Mouse (Mus musculus): ENCODE results near the gene Gm16253. TPM values are rescaled to one million over a fixed set of nuclear protein-coding genes. Genes with fewer than 3 reads are reported as not detected.

Gene Gm16253
- total RNA-seq, 2 experiments from 2014 or later = not detected

DNA sequence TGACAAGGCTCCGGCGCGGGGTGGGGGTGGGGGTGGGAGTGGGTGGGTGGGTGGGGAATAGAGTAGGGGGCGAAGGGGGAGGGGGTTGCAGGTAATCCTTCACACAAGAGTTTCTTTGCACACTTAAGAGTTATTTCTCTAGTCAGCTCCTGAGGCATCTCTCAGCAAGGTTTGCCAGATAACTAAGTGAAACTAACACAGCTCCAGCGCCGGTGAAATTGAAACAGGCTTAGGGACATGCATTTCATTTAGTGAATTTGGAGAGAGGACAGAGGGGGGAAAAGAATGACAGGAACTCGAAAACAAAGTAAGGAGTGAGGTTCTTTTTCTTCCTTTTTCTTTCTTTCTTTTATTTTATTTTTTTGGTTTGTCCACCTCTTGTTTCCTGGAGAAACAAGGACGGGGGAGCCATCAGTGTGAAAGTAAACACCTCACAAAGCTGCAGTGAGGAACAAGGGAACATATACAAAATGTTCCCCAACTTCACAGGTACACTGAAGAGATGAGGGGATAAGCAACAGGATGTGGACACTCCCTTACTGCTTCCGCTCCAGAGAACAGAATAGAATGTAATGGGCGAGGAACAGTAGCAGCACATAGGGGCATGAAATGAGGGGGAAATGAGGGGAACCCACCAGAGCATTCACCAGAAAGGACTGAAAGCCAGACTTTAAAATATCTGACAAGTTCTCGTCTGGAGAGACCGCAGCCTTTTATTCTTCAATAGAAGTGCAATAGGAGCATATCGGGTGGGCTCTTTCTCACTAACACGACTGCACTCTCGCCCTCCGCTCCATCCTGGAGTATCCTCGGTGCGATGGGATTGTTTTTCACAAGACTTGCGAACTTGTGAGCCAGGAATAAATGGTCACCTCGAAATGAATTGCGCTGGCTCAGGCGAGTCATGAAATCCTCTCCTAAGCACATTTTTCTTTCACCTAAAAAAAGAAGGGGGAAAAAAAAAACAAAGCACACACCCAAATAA lies 19.8 kb upstream of the Gm16253 start:
- peak; percentile 45; the same call in 1 of the 2 replicates for ATAC-seq (replicated peaks; ENCODE audit: low FRiP score, poor library complexity, severe bottlenecking)

DNA sequence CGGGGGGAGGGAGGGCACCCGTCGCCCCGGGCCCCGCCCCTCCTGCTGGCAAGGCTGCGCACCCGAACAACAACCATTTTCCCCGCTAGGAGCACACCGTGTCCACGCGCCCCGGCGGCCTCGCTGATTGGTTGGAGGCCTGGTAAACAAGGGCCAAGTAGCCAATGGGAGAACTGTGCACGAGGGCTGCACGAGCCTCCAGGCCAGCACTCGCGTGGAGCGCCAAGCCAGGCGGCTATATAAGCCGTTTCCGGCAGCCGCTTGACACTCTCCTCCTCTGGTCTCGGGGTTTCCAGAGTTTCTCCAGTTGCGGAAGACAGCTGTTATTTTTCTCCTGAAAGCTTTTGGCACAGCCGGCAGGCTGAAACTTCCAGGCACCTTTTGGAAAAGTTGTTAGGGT lies 19.1 kb upstream of the Gm16253 start, which contains the start of gene Txnip:
Gene Txnip, plus strand, starts transcription at position 264 of the 400 bp plus-strand sequence.
- peak; percentile 90 for ATAC-seq (replicated peaks; ENCODE audit: low FRiP score, poor library complexity, severe bottlenecking)

DNA sequence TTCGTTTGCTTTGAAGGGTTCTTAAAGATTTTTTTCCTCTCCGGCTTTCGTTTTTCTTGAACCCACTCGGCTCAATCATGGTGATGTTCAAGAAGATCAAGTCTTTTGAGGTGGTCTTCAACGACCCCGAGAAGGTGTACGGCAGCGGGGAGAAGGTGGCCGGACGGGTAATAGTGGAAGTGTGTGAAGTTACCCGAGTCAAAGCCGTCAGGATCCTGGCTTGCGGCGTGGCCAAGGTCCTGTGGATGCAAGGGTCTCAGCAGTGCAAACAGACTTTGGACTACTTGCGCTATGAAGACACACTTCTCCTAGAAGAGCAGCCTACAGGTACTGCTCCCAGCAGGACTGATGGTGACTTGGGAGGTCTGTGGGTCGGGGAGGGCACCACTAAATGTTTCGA lies 18.6 kb upstream of the Gm16253 start:
- peak; percentile 35 for ATAC-seq (replicated peaks; ENCODE audit: low FRiP score, poor library complexity, severe bottlenecking)

DNA sequence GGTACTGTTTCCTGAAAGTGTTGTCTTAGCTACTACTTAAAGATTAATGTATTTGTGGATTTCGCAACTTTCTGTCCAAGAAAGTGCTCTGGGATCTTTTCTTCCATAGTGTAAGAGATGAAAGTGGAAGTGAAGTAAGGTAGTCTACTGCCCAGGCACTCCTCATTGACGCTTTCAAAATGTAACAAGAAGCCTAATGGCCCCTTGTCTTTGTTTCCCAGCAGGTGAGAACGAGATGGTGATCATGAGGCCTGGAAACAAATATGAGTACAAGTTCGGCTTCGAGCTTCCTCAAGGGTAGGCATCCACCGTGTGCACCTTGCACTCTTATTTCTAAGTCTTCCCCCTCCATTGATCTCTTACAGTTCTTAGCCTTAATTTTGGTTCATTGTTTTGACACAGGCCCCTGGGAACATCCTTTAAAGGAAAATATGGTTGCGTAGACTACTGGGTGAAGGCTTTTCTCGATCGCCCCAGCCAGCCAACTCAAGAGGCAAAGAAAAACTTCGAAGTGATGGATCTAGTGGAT lies 18.1 kb upstream of the Gm16253 start:
- ATAC-seq (replicated peaks; ENCODE audit: low FRiP score, poor library complexity, severe bottlenecking) = no peak

DNA sequence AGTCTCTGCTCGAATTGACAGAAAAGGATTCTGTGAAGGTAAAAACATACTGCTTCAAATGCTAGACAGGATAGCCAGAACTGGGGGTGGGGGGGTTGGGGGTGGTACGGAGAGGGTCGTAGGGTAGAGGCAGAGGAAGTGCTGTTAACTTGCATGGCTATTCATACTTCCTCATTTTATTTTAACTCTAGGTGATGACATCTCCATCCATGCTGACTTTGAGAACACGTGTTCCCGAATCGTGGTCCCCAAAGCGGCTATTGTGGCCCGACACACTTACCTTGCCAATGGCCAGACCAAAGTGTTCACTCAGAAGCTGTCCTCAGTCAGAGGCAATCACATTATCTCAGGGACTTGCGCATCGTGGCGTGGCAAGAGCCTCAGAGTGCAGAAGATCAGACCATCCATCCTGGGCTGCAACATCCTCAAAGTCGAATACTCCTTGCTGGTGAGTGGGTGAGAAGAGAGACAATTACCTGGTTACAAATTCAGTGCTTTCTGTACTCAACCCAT lies 17.3 kb upstream of the Gm16253 start:
- ATAC-seq (replicated peaks; ENCODE audit: low FRiP score, poor library complexity, severe bottlenecking) = no peak

DNA sequence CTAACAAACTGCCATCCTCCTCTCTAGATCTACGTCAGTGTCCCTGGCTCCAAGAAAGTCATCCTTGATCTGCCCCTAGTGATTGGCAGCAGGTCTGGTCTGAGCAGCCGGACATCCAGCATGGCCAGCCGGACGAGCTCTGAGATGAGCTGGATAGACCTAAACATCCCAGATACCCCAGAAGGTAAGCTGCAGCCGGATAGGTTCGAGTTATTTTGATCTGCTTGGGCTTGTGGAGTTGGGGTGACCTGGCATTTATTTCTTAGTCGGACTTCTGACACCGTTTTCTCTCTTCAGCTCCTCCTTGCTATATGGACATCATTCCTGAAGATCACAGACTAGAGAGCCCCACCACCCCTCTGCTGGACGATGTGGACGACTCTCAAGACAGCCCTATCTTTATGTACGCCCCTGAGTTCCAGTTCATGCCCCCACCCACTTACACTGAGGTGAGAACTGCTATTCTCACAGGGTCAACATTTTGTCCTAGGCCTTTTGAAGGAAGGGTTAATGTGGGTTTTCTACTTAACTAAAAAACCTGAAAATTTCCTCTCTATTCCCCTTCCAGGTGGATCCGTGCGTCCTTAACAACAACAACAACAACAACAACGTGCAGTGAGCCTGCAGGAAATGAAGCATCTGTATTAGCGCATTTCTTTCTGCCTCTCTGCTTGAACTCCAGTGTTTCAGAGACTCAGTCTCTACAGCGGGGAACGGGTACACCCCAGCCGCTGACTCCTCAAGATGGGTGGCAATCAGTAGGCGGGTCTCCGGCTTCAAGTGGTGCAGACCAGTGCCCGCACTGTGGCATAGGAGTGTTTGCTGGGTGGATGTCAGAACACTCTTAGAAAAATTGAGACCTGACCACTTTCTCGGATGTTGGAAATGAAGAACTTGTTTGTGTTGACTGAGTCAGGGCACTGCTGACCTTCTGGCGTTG lies 16.6 kb upstream of the Gm16253 start:
- ATAC-seq (replicated peaks; ENCODE audit: low FRiP score, poor library complexity, severe bottlenecking) = 0 out of 2 replicates have a peak, but pooled peaks have one; percentile 29

DNA sequence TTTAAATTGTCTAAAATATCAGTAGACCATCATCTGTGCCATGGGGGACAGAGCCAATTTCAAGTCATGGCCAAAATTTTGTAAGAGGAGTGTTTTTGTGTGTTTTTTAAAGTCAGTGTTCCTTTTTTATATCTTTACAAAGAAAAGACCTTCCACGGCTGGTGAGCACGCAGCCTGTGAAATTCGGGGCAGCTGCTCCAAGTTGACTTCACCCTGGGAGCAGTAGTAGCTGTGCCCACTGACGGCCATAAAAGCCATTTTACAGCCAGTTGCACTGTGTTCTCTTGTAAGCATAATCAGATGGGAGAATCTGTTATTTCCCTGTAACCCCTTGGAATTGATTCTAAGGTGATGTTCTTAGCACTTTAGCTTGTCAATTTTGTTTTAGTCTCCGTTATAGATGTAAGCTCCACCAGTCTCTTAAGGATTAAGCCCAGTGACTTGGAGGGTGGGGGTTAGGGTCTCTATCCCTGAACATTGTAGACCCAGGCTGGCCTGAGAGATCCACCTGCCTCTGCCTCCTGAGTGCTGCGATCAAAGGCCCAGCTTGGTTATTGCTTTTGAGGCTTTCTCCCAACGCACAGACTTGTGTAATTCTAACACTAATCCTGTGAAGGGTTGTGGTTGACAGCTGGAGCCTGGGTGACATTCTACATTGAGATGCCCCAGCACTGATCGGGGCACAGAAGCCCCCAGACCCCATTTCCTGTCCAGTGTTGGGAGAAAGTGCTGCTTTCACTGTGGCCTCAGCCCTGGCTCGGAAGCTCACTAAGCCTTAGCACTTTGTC lies 15.7 kb upstream of the Gm16253 start:
- ATAC-seq (replicated peaks; ENCODE audit: low FRiP score, poor library complexity, severe bottlenecking) = no peak

DNA sequence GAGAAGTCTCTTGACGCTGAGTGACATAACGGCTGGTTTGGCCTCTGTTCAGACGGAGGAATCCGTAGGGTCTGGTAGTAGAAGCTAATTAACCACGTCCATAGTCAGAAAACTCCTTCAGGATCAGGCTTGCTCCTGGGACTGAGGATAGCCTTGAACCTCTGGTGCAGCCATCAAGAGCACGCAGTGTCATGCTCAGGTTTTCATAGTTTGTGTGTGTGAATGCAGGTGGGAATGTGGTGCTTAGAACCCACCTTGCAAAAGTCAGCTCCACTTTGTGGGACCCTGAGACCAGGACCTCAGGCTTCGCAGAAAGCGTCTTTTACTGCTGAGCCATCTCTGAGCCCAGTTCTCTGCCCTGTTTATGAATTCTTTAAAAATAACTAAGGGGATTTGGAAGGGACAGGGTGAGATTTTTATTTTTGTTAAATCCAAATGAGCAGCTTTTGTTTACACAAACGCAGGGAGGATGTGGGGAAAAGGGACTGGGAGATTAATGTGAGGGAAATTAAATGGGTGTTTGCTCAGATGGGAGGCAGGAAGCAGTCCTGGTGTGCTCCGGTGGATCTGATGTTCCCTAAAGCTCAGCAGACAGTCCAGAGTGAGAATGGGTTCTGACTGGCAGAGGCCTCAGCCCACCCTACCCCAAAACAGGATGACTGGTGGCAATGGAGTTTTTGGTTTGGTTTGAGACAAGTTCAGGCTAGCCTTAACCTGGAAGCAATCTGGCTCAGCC lies 14.7 kb upstream of the Gm16253 start:
- no peak for ATAC-seq (replicated peaks; ENCODE audit: low FRiP score, poor library complexity, severe bottlenecking)

DNA sequence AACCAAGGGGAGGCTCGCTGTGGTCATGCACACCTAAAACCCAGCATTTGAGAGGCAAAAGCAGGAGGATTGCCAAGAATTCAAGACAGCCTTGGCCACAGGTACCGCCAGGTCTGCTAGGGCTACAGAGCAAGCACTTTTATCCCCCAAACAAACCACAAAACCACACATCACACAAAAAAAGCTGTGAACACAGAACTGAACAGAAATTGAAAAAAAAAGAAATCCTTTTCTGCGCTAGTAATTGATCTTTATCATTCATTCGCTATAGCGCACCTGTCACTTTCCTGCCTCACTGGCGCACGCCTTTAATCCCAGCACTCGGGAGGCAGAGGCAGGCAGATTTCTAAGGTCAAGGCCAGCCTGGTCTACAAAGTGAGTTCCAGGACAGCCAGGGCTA lies 13.5 kb upstream of the Gm16253 start:
- no peak for ATAC-seq (replicated peaks; ENCODE audit: low FRiP score, poor library complexity, severe bottlenecking)

DNA sequence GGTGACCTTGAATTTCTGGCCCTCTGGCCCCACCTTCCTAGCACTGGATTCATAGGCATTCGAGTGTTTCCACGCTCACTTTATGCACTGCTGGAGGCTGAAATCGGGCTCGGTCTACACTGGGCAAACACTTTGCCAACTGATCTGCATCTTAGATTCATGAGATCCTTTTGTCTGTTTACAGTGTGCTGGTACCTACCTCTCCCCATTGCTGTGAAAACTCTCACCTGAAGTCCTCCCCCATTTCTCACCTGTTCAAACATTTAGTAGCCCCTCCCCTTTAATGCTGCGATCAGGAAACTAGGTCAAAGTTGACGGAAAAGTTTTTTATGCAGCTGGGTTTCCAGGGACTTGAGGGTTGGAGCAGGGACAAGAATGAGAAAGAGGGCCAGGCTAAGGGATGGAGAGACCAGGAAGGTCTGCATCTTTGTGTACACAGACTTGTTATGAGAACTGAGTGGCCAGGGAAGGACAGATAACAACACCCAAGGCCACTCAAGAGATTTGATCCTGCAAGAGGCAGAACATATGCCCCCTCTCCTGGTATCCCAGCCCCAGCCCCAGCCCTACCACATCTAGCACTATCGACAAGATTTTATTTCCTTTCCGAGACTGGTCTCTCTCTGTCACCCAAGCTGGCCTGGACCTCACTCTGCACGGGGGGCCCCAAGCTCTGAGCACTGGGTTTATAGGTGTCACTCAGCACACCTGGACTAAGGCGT lies 12.7 kb upstream of the Gm16253 start:
- no peak for ATAC-seq (replicated peaks; ENCODE audit: low FRiP score, poor library complexity, severe bottlenecking)

DNA sequence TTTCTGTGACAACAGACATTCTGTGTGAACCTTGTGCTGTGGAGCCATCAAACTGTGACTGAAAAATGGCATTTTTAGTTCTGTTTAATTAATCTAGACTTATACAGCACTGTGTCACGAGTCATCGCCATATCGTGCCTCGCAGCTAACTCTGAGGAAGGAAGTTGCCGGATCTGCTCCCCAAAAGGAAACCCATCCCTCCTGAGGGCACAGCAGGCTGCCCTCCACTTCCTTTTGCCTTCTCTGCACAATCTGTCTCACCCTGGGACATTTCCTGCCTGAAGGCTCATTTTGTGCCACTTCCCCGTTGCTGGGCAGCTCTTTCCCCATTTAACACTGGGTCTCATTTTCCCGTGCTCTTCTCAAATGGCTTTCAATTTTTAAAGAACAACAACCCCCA lies 12.2 kb upstream of the Gm16253 start:
- no peak for ATAC-seq (replicated peaks; ENCODE audit: low FRiP score, poor library complexity, severe bottlenecking)

DNA sequence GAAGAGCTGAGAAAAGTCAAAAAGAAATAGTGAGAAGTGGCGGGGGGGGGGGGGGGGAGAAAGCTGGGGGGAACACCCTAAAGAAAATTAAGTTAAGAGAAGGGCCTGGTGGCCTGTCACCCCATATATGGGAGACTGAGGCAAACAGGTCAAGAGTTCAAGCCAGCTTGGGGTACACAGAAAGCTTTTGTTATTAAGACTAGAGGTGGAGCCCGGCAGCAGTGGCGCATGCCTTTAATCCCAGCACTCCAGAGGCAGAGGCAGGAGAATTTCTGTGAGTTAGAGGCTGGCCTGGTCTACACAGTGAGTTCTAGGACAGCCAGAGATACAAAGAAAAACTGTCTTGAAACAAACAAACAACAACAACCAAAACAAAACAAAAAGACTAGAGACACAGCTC lies 11.7 kb upstream of the Gm16253 start:
- ATAC-seq (replicated peaks; ENCODE audit: low FRiP score, poor library complexity, severe bottlenecking) = no peak

DNA sequence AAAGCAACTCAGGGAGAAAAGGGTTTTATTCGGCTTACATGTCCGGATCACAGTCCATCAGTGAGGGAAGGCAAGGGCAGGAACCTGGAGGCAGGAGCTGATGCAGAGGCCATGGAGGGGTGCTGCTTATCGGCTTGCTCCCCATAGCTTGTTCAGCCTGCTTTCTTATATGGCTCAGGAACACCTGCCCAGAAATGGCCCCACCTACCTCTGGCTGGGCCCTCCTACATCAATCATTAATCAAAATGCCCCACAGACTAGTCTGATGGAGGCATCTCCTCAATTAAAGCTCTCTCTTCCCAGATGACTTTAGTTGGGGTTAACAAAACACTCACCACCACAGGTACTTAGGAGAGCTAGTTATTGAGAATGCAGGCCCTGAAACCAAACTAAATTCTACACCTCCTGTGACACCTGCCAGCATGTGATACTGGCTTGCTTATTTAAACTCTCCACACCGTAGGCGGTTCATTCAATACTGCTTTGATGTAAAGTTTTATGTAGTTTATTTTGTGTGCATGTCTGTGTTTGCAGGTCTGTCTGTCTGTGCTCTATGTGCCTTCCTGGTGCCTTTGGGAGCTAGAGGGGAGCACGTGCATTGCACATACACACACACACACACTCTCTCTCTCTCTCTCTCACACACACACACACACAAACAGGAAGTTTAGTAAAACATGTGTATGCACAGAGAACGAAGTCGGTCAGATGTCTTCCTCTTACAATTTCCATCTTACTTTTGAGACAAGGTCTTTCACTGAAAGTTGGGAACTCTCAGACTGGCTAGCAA lies 9.9 kb upstream of the Gm16253 start:
- no peak for ATAC-seq (replicated peaks; ENCODE audit: low FRiP score, poor library complexity, severe bottlenecking)

DNA sequence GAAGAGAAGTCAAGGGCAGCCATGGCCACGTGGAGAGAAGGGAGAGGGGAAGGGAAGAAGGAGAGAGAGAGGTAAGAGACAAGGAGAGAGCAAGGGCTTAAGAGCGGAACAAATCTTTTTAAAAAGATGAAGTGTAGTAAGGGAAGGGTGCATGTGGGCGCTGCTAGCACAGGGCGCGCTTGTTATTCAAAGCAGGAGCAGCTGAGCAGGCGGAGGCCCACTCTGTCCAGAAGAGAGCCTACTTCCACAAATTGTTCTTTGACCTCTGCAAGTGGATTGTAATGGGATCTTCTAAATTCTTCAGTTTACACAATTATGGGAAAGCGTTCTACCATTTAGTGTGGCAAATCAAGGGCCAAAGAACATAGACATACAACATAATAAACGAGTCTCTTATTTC lies 8.2 kb upstream of the Gm16253 start:
- ATAC-seq (replicated peaks; ENCODE audit: low FRiP score, poor library complexity, severe bottlenecking) = no peak

DNA sequence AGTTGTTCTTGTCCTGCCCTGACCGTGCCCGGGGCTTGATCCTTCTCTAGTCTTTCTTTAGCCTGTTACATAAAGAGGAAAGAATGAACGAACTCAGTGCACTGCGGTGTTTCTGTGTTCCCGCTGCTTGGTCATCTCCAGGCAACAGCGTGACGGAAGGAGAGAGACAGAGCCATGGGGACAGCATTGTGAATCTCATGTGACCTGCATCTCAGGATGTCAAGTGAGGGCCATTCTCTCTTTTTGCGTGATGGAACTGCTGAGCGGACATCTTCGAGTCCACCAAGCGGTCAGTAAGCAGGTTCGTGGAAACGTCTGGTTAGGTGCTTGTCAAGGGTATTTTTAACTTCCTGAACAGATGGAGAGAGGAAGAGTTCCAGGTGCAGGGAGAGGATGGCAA lies 7.3 kb upstream of the Gm16253 start:
- ATAC-seq (replicated peaks; ENCODE audit: low FRiP score, poor library complexity, severe bottlenecking) = no peak

DNA sequence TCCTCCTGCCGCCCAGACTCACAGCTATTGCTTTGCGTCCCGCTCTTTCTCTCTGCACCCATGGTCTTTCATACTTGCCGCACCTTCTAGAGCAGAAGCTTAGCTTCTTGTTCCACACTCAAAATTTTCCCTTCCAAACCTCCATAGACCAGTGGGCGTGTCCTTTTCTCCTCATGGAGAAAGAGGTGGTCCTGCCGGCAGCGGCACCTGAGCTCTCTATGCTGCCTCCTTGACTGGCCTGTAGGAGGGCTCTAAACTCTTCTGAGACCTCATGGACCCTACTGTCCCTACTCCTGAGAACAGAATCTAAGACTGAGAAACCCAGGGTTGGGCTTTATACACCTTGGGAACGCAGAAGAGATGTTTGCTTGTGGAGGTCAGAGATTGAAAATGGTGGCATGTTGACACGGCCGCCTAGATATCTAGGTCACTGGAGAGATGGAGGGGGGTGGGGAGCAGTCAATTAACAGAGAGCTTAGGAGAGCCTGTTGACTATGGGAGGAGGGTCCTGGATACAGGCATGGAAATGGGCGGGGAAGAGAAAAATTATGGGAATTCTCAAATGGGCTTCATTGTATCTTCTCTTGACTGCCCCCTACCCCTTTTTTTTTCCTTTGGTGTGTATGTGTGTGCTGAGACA lies 6.7 kb upstream of the Gm16253 start:
- ATAC-seq (replicated peaks; ENCODE audit: low FRiP score, poor library complexity, severe bottlenecking) = no peak

DNA sequence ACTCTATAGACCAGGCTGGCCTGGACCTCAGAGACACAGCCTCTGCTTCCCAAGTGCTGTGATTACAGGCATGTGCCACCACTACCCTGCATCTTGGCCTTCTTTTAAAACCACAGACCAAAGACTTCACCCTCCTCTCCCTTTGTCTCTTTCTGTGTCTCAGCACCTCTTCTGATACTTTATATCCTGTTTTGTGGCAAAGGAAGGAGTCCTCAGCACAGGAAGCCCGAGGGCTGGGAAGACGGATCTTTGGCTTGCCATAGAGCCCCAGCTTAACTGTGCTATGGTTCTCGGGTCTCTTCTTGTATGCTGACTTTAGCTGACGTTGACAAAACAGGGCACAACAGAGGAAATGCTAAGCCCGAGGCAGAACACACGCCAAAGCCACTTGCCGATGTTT lies 6.1 kb upstream of the Gm16253 start:
- no peak for ATAC-seq (replicated peaks; ENCODE audit: low FRiP score, poor library complexity, severe bottlenecking)

Measured in erythroid progenitor cell, adult 5-6 weeks (primary cell).